Mouse (Mus musculus): ENCODE results near the gene Emb. TPM values are rescaled to one million over a fixed set of nuclear protein-coding genes. Genes with fewer than 3 reads are reported as not detected.

Gene Emb
- polyA plus RNA-seq, 1 experiment, result 19.2 TPM

GRCm38 (mm10) chr13:117198402-117199083, 9.8 kb upstream of the Emb start:
- H3K4me1 ChIP-seq, result peaks cover 12% of the 10 kb centered on the region
- no peak overlapping the region for H3K4me3 ChIP-seq (replicated peaks)
- no peaks in the 10 kb centered on the region for H3K36me3 ChIP-seq (replicated peaks; ENCODE audit: low read length)
- TF ChIP-seq FLI1 (IDR thresholded peaks at IDR 0.05; ENCODE audit: low read length) (no peak), GATA1 (IDR thresholded peaks at IDR 0.05; ENCODE audit: borderline replicate concordance, low read length) (no peak)
- H3K9me3 ChIP-seq, result no peaks in the 10 kb centered on the region
- peaks cover 3% of the 10 kb centered on the region for H3K27me3 ChIP-seq (replicated peaks)

DNA sequence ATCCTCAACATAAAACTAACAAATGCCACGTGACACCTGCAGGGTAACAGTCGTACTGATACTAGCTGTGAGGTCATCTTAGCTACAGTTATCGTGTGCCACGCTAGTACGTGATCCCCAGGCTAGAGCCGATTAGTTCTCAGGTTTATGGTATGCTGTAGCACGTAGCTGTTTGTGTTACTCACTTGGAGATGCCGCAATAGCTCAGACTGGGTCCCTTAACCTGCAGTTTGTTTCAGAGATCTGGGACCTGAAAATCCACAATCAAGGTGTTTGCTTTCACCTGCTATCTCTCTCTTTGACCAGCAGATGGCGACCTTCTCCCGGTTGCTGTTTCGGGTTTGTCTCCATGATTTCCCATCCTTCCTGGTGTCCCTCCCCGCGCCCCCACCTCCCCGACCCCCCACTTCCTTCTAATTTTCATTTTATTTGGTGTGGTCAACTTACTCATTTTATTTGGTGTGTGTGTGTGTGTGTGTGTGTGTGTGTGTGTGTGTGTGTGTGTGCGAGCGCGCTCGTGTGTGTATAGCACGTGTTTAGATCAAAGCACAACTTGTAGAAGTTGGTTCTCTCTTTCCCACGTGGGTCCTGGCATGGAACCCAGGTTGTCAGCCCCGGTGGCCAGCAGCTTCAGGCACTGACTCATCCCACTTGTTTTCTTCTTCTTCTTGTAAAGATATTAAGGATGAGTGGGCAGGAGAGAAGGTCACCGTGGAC, 5.4 kb upstream of the Emb start:
- peaks cover 10% of the 10 kb centered on the region for H3K27me3 ChIP-seq (replicated peaks)
- TF ChIP-seq FLI1 (IDR thresholded peaks at IDR 0.05; ENCODE audit: low read length) (no peak), GATA1 (IDR thresholded peaks at IDR 0.05; ENCODE audit: borderline replicate concordance, low read length) (no peak)
- peak overlapping the region; percentile 29 for H3K4me3 ChIP-seq (replicated peaks)
- no peaks in the 10 kb centered on the region for H3K36me3 ChIP-seq (replicated peaks; ENCODE audit: low read length)
- peaks cover 6% of the 10 kb centered on the region for H3K4me1 ChIP-seq
- no peaks in the 10 kb centered on the region for H3K9me3 ChIP-seq

DNA sequence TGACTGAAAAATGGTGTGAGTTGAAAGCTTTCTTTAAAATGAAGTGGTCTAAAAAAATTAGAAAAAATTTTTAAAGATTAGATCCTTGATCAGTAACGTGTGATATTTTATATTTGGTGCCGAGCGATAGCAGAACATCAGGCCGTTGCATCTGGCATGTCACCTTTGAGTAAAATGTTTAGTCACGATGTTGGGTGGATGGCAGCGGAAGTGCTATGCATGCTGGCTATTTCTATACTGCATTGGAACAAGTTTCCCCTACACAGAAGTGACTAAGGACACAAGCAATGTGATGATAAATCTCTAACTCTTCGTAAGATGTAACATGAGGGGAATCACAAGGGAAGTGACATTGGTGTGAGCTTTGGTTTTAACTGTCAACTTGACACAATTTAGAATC, 3.7 kb upstream of the Emb start:
- Histone ChIP-seq H3K27me3 (replicated peaks) (peaks cover 16% of the 10 kb centered on the region), H3K4me3 (replicated peaks) (no peak overlapping the region), H3K36me3 (replicated peaks; ENCODE audit: low read length) (no peaks in the 10 kb centered on the region), H3K9me3 (no peaks in the 10 kb centered on the region), H3K4me1 (peaks cover 6% of the 10 kb centered on the region)
- no peak for TF ChIP-seq GATA1 (IDR thresholded peaks at IDR 0.05; ENCODE audit: borderline replicate concordance, low read length)
- no peak for TF ChIP-seq FLI1 (IDR thresholded peaks at IDR 0.05; ENCODE audit: low read length)

DNA sequence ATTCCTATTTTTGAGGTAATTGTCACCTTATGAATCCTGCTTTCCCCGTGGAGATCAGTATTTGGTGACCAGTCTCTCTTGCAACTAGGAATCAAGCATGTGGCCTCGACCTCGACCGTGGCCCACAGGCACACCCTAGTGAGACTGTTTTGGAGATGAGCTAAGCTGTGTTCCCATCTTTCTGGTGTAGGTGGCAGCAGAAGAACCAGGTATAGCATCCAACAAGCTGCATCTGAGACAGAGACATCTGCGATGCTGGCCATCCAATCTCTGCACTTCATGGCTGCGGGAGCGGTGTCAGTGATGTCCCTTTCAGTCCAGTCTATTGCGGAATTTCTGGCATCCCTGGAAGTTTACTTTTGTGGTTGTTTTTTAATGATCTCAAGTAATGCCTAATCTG, 2.3 kb upstream of the Emb start:
- Histone ChIP-seq H3K4me3 (replicated peaks) (no peak overlapping the region), H3K27me3 (replicated peaks) (peaks cover 13% of the 10 kb centered on the region), H3K36me3 (replicated peaks; ENCODE audit: low read length) (no peaks in the 10 kb centered on the region), H3K9me3 (no peaks in the 10 kb centered on the region), H3K4me1 (peaks cover 9% of the 10 kb centered on the region)
- TF ChIP-seq GATA1 (IDR thresholded peaks at IDR 0.05; ENCODE audit: borderline replicate concordance, low read length) (no peak), FLI1 (IDR thresholded peaks at IDR 0.05; ENCODE audit: low read length) (no peak)

GRCm38 (mm10) chr13:117211386-117211875, 3.1 kb downstream of the Emb start:
- peak overlapping the region; percentile 78 for H3K4me3 ChIP-seq (replicated peaks)
- H3K27me3 ChIP-seq (replicated peaks), result peaks cover 9% of the 10 kb centered on the region
- peaks cover 22% of the 10 kb centered on the region for H3K4me1 ChIP-seq
- H3K36me3 ChIP-seq (replicated peaks; ENCODE audit: low read length), result no peaks in the 10 kb centered on the region
- no peaks in the 10 kb centered on the region for H3K9me3 ChIP-seq
- no peak for TF ChIP-seq FLI1 (IDR thresholded peaks at IDR 0.05; ENCODE audit: low read length)
- no peak for TF ChIP-seq GATA1 (IDR thresholded peaks at IDR 0.05; ENCODE audit: borderline replicate concordance, low read length)

DNA sequence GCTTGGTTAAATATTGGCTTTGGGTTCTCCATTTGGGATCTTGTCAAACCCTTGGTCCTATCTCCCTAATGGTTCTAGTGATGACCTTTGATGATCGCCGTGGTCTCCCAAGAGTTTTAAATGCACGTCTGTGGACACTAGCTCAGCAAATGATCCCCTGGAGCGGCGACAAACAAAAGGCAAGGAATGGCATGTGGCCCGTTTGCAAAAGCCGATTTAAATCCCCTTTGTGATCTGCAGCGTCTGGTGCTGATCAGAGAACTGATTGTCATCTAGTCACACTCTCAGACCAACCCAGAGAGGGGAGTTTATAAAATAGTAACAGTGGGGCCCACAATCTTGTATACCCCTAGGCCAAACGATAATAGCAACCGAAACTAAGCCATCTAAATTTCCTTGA, 7.1 kb downstream of the Emb start:
- H3K27me3 ChIP-seq (replicated peaks), result peaks cover 11% of the 10 kb centered on the region
- TF ChIP-seq GATA1 (IDR thresholded peaks at IDR 0.05; ENCODE audit: borderline replicate concordance, low read length) (no peak), FLI1 (IDR thresholded peaks at IDR 0.05; ENCODE audit: low read length) (no peak)
- peaks cover 36% of the 10 kb centered on the region for H3K4me1 ChIP-seq
- H3K4me3 ChIP-seq (replicated peaks), result no peak overlapping the region
- no peaks in the 10 kb centered on the region for H3K36me3 ChIP-seq (replicated peaks; ENCODE audit: low read length)
- H3K9me3 ChIP-seq, result no peaks in the 10 kb centered on the region

DNA sequence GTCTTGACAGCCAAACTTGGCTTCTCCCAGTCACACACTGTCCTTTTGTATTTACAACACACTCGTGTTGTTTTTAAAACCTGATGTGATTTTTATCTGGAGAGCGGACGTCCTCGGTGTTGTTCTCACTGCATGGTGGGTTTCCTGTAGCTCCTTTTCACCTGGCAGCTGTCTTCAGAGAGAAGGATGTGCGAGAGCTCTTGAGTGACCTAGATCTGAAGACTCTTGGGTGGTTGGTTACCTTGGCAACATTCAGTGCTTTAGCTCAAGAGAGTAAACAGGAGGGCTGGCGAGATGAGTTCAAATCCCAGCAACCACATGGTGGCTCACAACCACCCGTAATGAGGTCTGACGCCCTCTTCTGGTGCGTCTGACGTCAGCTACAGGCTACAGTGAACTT, 7.8 kb downstream of the Emb start:
- Histone ChIP-seq H3K4me3 (replicated peaks) (no peak overlapping the region), H3K27me3 (replicated peaks) (peaks cover 17% of the 10 kb centered on the region)

DNA sequence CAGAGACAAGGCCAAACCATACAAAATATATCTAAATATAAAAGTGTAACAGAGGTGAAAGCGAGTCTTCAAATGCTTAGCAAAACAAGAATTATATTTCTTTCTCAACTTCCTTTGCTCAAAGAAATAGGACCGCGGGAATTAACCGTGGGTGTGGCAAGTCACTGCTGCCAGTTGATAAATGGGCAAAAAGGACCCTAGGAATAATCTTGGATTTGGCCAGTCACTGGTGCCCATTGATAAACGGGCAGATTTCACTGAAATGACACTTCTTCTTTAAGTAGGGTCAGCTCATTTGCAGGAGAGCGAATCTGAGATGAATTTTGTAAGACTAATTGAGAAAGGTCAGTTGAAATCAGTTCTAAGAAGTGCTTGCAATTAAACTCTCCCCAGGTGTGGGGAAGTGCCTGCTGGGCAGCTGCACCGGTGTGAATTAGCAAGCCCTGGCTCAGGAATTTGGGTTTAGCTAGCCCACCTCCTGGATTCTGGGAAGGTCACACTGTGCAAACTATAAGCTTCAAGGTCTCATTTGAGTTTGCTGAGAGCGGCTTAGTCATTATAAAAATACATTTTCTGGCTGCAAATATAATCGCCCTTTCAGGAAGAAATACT, 8.5 kb downstream of the Emb start:
- H3K36me3 ChIP-seq (replicated peaks; ENCODE audit: low read length), result no peaks in the 10 kb centered on the region
- H3K27me3 ChIP-seq (replicated peaks), result peaks cover 25% of the 10 kb centered on the region
- no peak overlapping the region for H3K4me3 ChIP-seq (replicated peaks)
- TF ChIP-seq GATA1 (IDR thresholded peaks at IDR 0.05; ENCODE audit: borderline replicate concordance, low read length) (no peak), FLI1 (IDR thresholded peaks at IDR 0.05; ENCODE audit: low read length) (no peak)
- no peaks in the 10 kb centered on the region for H3K9me3 ChIP-seq
- H3K4me1 ChIP-seq, result peaks cover 35% of the 10 kb centered on the region

More for the DNA sequence above, 7.8 kb downstream of the Emb start:
- no peak for TF ChIP-seq GATA1 (IDR thresholded peaks at IDR 0.05; ENCODE audit: borderline replicate concordance, low read length)
- no peak for TF ChIP-seq FLI1 (IDR thresholded peaks at IDR 0.05; ENCODE audit: low read length)
- Histone ChIP-seq H3K4me1 (peaks cover 40% of the 10 kb centered on the region), H3K9me3 (no peaks in the 10 kb centered on the region), H3K36me3 (replicated peaks; ENCODE audit: low read length) (no peaks in the 10 kb centered on the region)

DNA sequence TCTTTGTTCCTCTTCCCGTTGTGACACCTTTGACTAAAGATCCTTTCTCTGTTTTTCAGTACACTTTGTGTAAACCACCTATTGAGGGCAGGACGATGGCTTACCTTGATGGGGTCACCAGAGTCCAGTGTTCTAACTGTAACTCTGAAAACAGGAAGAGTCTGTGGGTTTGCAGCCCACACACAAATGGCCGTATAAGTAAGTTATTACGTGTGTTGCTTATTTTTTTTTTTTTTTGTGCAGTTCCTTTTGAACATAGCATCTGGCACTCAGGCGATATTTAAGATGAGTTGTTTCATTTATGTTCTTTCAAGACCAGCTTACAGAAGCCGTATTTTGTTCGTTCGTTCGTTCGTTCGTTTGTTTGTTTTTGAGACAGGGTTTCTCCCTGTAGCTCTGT, 9.3 kb downstream of the Emb start:
- no peaks in the 10 kb centered on the region for H3K9me3 ChIP-seq
- H3K4me3 ChIP-seq (replicated peaks), result no peak overlapping the region
- H3K4me1 ChIP-seq, result peaks cover 28% of the 10 kb centered on the region
- peaks cover 26% of the 10 kb centered on the region for H3K27me3 ChIP-seq (replicated peaks)
- TF ChIP-seq GATA1 (IDR thresholded peaks at IDR 0.05; ENCODE audit: borderline replicate concordance, low read length) (no peak), FLI1 (IDR thresholded peaks at IDR 0.05; ENCODE audit: low read length) (no peak)
- H3K36me3 ChIP-seq (replicated peaks; ENCODE audit: low read length), result no peaks in the 10 kb centered on the region

- Histone ChIP-seq H3K27me3 (replicated peaks) (peaks cover 26% of the 10 kb centered on the region), H3K36me3 (replicated peaks; ENCODE audit: low read length) (no peaks in the 10 kb centered on the region), H3K9me3 (no peaks in the 10 kb centered on the region), H3K4me3 (replicated peaks) (no peak overlapping the region), H3K4me1 (peaks cover 23% of the 10 kb centered on the region)
- TF ChIP-seq GATA1 (IDR thresholded peaks at IDR 0.05; ENCODE audit: borderline replicate concordance, low read length) (no peak), FLI1 (IDR thresholded peaks at IDR 0.05; ENCODE audit: low read length) (no peak)
Measured at GRCm38 (mm10) chr13:117218092-117218491, 9.8 kb downstream of the Emb start.
